Mouse (Mus musculus) CH12.LX (cell line): Measurements from ENCODE around the gene Lpar3. TPM values are rescaled to one million over a fixed set of nuclear protein-coding genes. Genes with fewer than 3 reads are reported as not detected.

ENCODE experiments used
- DNase-seq: peaks from one replicate; pipeline ENCODE4 v3.0.0-alpha.2; 2013; ENCODE audit errors: extremely low read depth
- H3K27ac ChIP-seq: 2 replicates; pipeline ENCODE4 v1.5.1; 2012; ENCODE audit warnings: low read depth, mild to moderate bottlenecking, control low read depth, moderate library complexity; ENCODE audit not compliant: insufficient read depth
- H3K27me3 ChIP-seq: replicated peaks from 2 replicates; pipeline ENCODE3; 2012; ENCODE audit warnings: inconsistent platforms
- H3K36me3 ChIP-seq, 2 experiments: replicated peaks in 1 of 2; 2 replicates each; pipeline versions ENCODE3 to v1.6.1; 2012; ENCODE audit warnings: inconsistent platforms in 1 of 2, low read length in 1 of 2, mild to moderate bottlenecking in 1 of 2, mixed read lengths in 1 of 2, moderate library complexity in 1 of 2; ENCODE audit not compliant: control insufficient read depth in 1 of 2, insufficient read depth in 1 of 2
- H3K4me1 ChIP-seq, 2 experiments: 2 replicates each; pipeline ENCODE4 v1.6.1; 2012; ENCODE audit warnings: inconsistent platforms in 1 of 2, moderate library complexity in 1 of 2; ENCODE audit not compliant: insufficient read depth in 2 of 2, control insufficient read depth in 1 of 2
- H3K4me2 ChIP-seq: 2 replicates; pipeline ENCODE4 v1.6.1; 2012; ENCODE audit warnings: low read depth, mild to moderate bottlenecking, control low read depth; ENCODE audit not compliant: poor library complexity, insufficient read depth, severe bottlenecking
- H3K4me3 ChIP-seq, 3 experiments: fragments of 150-350 bp in 1 of 3; sonication (generic) in 1 of 3; replicated peaks in 1 of 3; 2 replicates each; pipeline versions ENCODE3 to v1.5.1; 2011 to 2012; ENCODE audit warnings: low read depth in 2 of 3, low read length in 2 of 3, mild to moderate bottlenecking in 2 of 3, moderate library complexity in 2 of 3, control low read depth in 1 of 3, improper control_type of control experiment in 1 of 3, inconsistent platforms in 1 of 3, mixed read lengths in 1 of 3; ENCODE audit not compliant: poor library complexity in 1 of 3
- H3K79me2 ChIP-seq: replicated peaks from 2 replicates; pipeline ENCODE4 v1.6.1; 2012; ENCODE audit warnings: mild to moderate bottlenecking, moderate library complexity; ENCODE audit not compliant: control insufficient read depth, poor library complexity, insufficient read depth, severe bottlenecking; ENCODE audit errors: extremely low read depth
- H3K9ac ChIP-seq: 2 replicates; pipeline ENCODE4 v1.6.1; 2012; ENCODE audit warnings: low read depth, mild to moderate bottlenecking, control low read depth, moderate library complexity; ENCODE audit not compliant: insufficient read depth
- H3K9me3 ChIP-seq: replicated peaks from 2 replicates; pipeline ENCODE3; 2012; ENCODE audit warnings: low read length, inconsistent platforms, mixed read lengths
- CHD1 ChIP-seq: IDR thresholded peaks from 2 replicates; pipeline ENCODE4 v1.6.1; 2012; ENCODE audit warnings: low read depth, low read length, improper control_type of control experiment, inconsistent platforms
- CHD2 ChIP-seq: IDR thresholded peaks from 2 replicates; pipeline ENCODE4 v1.6.1; 2011; ENCODE audit warnings: low read length, improper control_type of control experiment
- CTCF ChIP-seq, 2 experiments: IDR thresholded peaks in 1 of 2; conservative IDR thresholded peaks in 1 of 2; 2 replicates each; pipeline ENCODE4 v1.5.1; 2011 to 2012; ENCODE audit warnings: low read depth in 2 of 2, low read length in 2 of 2, improper control_type of control experiment in 1 of 2, inconsistent platforms in 1 of 2, mild to moderate bottlenecking in 1 of 2, moderate library complexity in 1 of 2
- ELF1 ChIP-seq: IDR thresholded peaks from 2 replicates; pipeline ENCODE4 v1.6.1; 2014; ENCODE audit warnings: low read depth, mild to moderate bottlenecking, inconsistent platforms, low read length, improper control_type of control experiment
- EP300 ChIP-seq: IDR thresholded peaks from 2 replicates; pipeline ENCODE4 v1.6.1; 2011; ENCODE audit warnings: low read length, improper control_type of control experiment
- ETS1 ChIP-seq: conservative IDR thresholded peaks from 2 replicates; pipeline ENCODE4 v1.6.1; 2012; ENCODE audit warnings: low read depth, mild to moderate bottlenecking, inconsistent platforms, low read length, improper control_type of control experiment, moderate library complexity
- GABPA ChIP-seq: IDR thresholded peaks from 2 replicates; pipeline ENCODE4 v1.6.1; 2012; ENCODE audit warnings: low read depth, low read length, improper control_type of control experiment, inconsistent platforms; ENCODE audit not compliant: insufficient replicate concordance
- HCFC1 ChIP-seq: IDR thresholded peaks from 2 replicates; pipeline ENCODE4 v1.6.1; 2012; ENCODE audit warnings: low read depth, mild to moderate bottlenecking, inconsistent platforms, low read length, improper control_type of control experiment
- IRF4 ChIP-seq: IDR thresholded peaks from 2 replicates; pipeline ENCODE4 v1.6.1; 2014; ENCODE audit warnings: low read depth, mild to moderate bottlenecking, inconsistent platforms, low read length, improper control_type of control experiment
- KAT2A ChIP-seq: IDR thresholded peaks from 2 replicates; pipeline ENCODE4 v1.6.1; 2012; ENCODE audit warnings: low read length, improper control_type of control experiment, inconsistent platforms; ENCODE audit not compliant: insufficient replicate concordance
- MAFK ChIP-seq: IDR thresholded peaks from 2 replicates; pipeline ENCODE4 v1.6.1; 2011; ENCODE audit warnings: low read length, improper control_type of control experiment; ENCODE audit not compliant: insufficient replicate concordance
- MAX ChIP-seq: IDR thresholded peaks from 2 replicates; pipeline ENCODE4 v1.6.1; 2011; ENCODE audit warnings: low read length, improper control_type of control experiment
- MAZ ChIP-seq: IDR thresholded peaks from 2 replicates; pipeline ENCODE4 v1.6.1; 2012; ENCODE audit warnings: low read depth, mild to moderate bottlenecking, inconsistent platforms, low read length, improper control_type of control experiment, moderate library complexity
- MEF2A ChIP-seq: IDR thresholded peaks from 2 replicates; pipeline ENCODE4 v1.6.1; 2014; ENCODE audit warnings: low read depth, mild to moderate bottlenecking, inconsistent platforms, low read length, improper control_type of control experiment, borderline replicate concordance
- MXI1 ChIP-seq: IDR thresholded peaks from 2 replicates; pipeline ENCODE4 v1.6.1; 2011; ENCODE audit warnings: mild to moderate bottlenecking, low read depth, low read length, improper control_type of control experiment
- NELFE ChIP-seq: IDR thresholded peaks from 2 replicates; pipeline ENCODE4 v1.6.1; 2011; ENCODE audit warnings: low read depth, low read length, improper control_type of control experiment
- NRF1 ChIP-seq: IDR thresholded peaks from 2 replicates; pipeline ENCODE4 v1.6.1; 2014; ENCODE audit warnings: low read depth, mild to moderate bottlenecking, inconsistent platforms, low read length, improper control_type of control experiment, moderate library complexity
- POLR2A ChIP-seq: IDR thresholded peaks from 2 replicates; pipeline ENCODE4 v1.6.1; 2011; ENCODE audit warnings: low read depth, mild to moderate bottlenecking, improper control_type of control experiment, low read length
- POLR2AphosphoS2 ChIP-seq: IDR thresholded peaks from 2 replicates; pipeline ENCODE4 v1.6.1; 2011; ENCODE audit warnings: low read depth, low read length, improper control_type of control experiment
- RAD21 ChIP-seq: IDR thresholded peaks from 2 replicates; pipeline ENCODE4 v1.6.1; 2011; ENCODE audit warnings: low read depth, mild to moderate bottlenecking, low read length, improper control_type of control experiment, moderate library complexity
- SIN3A ChIP-seq: IDR thresholded peaks from 2 replicates; pipeline ENCODE4 v1.6.1; 2012; ENCODE audit warnings: low read length, improper control_type of control experiment, inconsistent platforms
- TBP ChIP-seq: conservative IDR thresholded peaks from 2 replicates; pipeline ENCODE4 v1.6.1; 2011; ENCODE audit warnings: low read depth, low read length, improper control_type of control experiment
- TCF12 ChIP-seq: IDR thresholded peaks from 2 replicates; pipeline ENCODE4 v1.6.1; 2014; ENCODE audit warnings: low read depth, mild to moderate bottlenecking, inconsistent platforms, low read length, improper control_type of control experiment
- USF1 ChIP-seq: IDR thresholded peaks from 2 replicates; pipeline ENCODE4 v1.6.1; 2014; ENCODE audit warnings: low read depth, mild to moderate bottlenecking, inconsistent platforms, low read length, improper control_type of control experiment
- ZC3H11A ChIP-seq: IDR thresholded peaks from 2 replicates; pipeline ENCODE4 v1.6.1; 2012; ENCODE audit warnings: low read depth, mild to moderate bottlenecking, inconsistent platforms, low read length, improper control_type of control experiment
- ZMIZ1 ChIP-seq: IDR thresholded peaks from 2 replicates; pipeline ENCODE4 v1.6.1; 2012; ENCODE audit warnings: low read depth, mild to moderate bottlenecking, inconsistent platforms, low read length, improper control_type of control experiment
- ZNF384 ChIP-seq: IDR thresholded peaks from 2 replicates; pipeline ENCODE4 v1.6.1; 2012; ENCODE audit warnings: low read depth, low read length, improper control_type of control experiment, inconsistent platforms
- dilution Hi-C: fragments of 300-500 bp; cut with MboI; formaldehyde crosslinking; loops from 2 replicates; pipeline ENCODE4 v1.14.3; 2020; ENCODE audit warnings: low sequenced_read_pairs; ENCODE audit not compliant: extremely low pct_unique_long_range_greater_than_20kb, extremely low pct_ligation_motif_present
- in situ Hi-C: fragments of 300-500 bp; cut with MboI; formaldehyde crosslinking; loops from 3 replicates; pipeline ENCODE4 v1.14.3; 2019; ENCODE audit warnings: low sequenced_read_pairs, low pct_ligation_motif_present, low pct_unique_long_range_greater_than_20kb, mixed read lengths
- polyA plus RNA-seq: library from polyadenylated mRNA; unstranded; fragments of >175 nt; gene quantifications from 2 replicates; pipeline ENCODE4 v1.2.1, GENCODE M21; 2012; ENCODE audit warnings: low read depth; ENCODE audit not compliant: insufficient read length
- total RNA-seq, 2 experiments: library from RNA; depleted of rRNA; stranded (reverse); fragments of 300-350 nt in 1 of 2; fragments of >200 nt in 1 of 2; gene quantifications; 2 replicates each; pipeline ENCODE4 v1.2.3; 2012 to 2014

Lpar3 gene
- total and polyA plus RNA-seq, 3 experiments, result not detected

- H3K79me2 ChIP-seq, result no peaks in the 10 kb centered on the region
- in situ Hi-C loops (no loop called here), dilution Hi-C loops (no loop called here)
- H3K27ac ChIP-seq, result no peak overlapping the region
- H3K36me3 ChIP-seq, result no peaks in the 10 kb centered on the region
- H3K9me3 ChIP-seq, result no peaks in the 10 kb centered on the region
- H3K4me2 ChIP-seq, result no peak overlapping the region
- H3K27me3 ChIP-seq, result peaks cover 3% of the 10 kb centered on the region
- H3K9ac ChIP-seq, result no peak overlapping the region
- H3K4me1 ChIP-seq, result peaks cover 0 to 5% of the 10 kb centered on the region in 2 experiments; a peak in 2 of 4 replicates
- no peak overlapping the region for H3K4me3 ChIP-seq
- TF ChIP-seq POLR2A (no peak), TBP (no peak), MAX (no peak), KAT2A (no peak), CTCF (conservative IDR thresholded peaks at IDR 0.05 in 1 of 2, IDR thresholded peaks at IDR 0.05 in 1 of 2; ENCODE audit: low read depth in 2 of 2, low read length in 2 of 2) (0 out of 4 replicates have a peak, but pooled peaks of 1 of the 2 experiments have one; percentile 0), POLR2AphosphoS2 (no peak), NRF1 (no peak), ZMIZ1 (no peak), CHD1 (no peak), EP300 (no peak), USF1 (no peak), ZNF384 (0 out of 2 replicates have a peak, but pooled peaks have one; percentile 18), ELF1 (no peak), MAFK (no peak), IRF4 (no peak)
- DNase-seq, result no peak
Observed at GRCm38 (mm10) chr3:146268024-146268801, 47.5 kb downstream of the Lpar3 start.

- peaks cover 0 to 21% of the 10 kb centered on the region in 2 experiments; a peak in 2 of 4 replicates for H3K4me1 ChIP-seq
- TF ChIP-seq MXI1 (no peak), ZC3H11A (no peak), SIN3A (no peak), USF1 (no peak), CHD1 (no peak), HCFC1 (no peak), TCF12 (no peak), TBP (no peak), POLR2AphosphoS2 (no peak), RAD21 (no peak), CHD2 (no peak), GABPA (no peak), MAFK (no peak), MAZ (no peak), NELFE (no peak), ETS1 (no peak), MEF2A (no peak)
- H3K79me2 ChIP-seq, result no peaks in the 10 kb centered on the region
- in situ Hi-C loops (no loop called here), dilution Hi-C loops (no loop called here)
- no peaks in the 10 kb centered on the region for H3K9me3 ChIP-seq
- no peak overlapping the region for H3K27ac ChIP-seq
- DNase-seq, result no peak
- H3K9ac ChIP-seq, result no peak overlapping the region
- no peaks in the 10 kb centered on the region for H3K27me3 ChIP-seq
- peak overlapping the region; percentile 24 for H3K4me2 ChIP-seq
- no peak overlapping the region for H3K4me3 ChIP-seq
- H3K36me3 ChIP-seq, result no peaks in the 10 kb centered on the region
Observed at GRCm38 (mm10) chr3:146274503-146274902, 53.7 kb downstream of the Lpar3 start.
